Mouse (Mus musculus) embryonic facial prominence, embryonic 10.5 days (tissue): ENCODE measurements at regions not wholly inside any gene's neighbourhood (a gene's known extent, or its start where the extent isn't known, plus 50 kb on each side); places are given as distances from the start of the nearest gene placed in this dataset.
A peak's percentile ranks its signal among the peaks of the same experiment; 100 is the strongest.

Experiments
- DNase-seq: peaks from one replicate; pipeline ENCODE4 v3.0.0-alpha.2; 2017; ENCODE audit warnings: low spot score
- H3K27ac ChIP-seq: fragments of 300-500 bp; sonication (generic); replicated peaks from 2 replicates; pipeline ENCODE4 v1.5.1; 2016; ENCODE audit warnings: mild to moderate bottlenecking
- H3K27me3 ChIP-seq: fragments of 300-500 bp; sonication (generic); replicated peaks from 2 replicates; pipeline ENCODE4 v1.6.1; 2016; ENCODE audit warnings: low read depth, mild to moderate bottlenecking; ENCODE audit not compliant: poor library complexity, severe bottlenecking
- H3K36me3 ChIP-seq: fragments of 300-500 bp; sonication (generic); replicated peaks from 2 replicates; pipeline ENCODE4 v1.6.1; 2016; ENCODE audit warnings: mild to moderate bottlenecking, moderate library complexity
- H3K4me1 ChIP-seq: fragments of 300-500 bp; sonication (generic); 2 replicates; pipeline ENCODE4 v1.6.1; 2016
- H3K4me3 ChIP-seq: fragments of 300-500 bp; sonication (generic); 2 replicates; pipeline ENCODE4 v1.5.1; 2016; ENCODE audit warnings: mild to moderate bottlenecking, moderate library complexity
- H3K9me3 ChIP-seq: fragments of 300-500 bp; sonication (generic); 2 replicates; pipeline ENCODE4 v1.6.1; 2016; ENCODE audit warnings: mild to moderate bottlenecking
- WGBS: fragments of 180-500 bp; shearing (Covaris S2); methylation state at CpG from one replicate; pipeline ENCODE4 v1.1.7; 2016; 5-methylcytosine and 5-hydroxymethylcytosine counted together

DNA sequence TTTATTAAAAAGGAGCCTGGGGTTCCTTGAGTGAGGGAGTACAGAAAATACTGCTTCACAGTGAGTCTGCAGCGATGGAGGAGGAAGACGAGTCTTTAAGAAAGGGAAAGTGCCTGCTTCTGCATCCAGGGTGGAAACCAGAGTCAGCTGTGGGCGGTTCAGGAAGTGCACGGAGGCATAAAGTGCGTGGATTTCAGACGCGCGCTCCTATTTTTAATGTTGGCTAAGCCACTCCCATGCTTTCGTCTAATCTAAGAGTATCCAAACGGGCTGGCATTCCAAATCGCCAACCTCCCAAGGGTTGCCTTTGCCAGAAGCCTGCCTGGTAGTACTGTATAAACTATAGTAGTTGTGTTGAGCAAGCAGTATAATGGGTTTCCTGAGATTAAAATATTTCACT is 50.4 kb upstream of the Nap1l1 start:
- Histone ChIP-seq H3K9me3 (no peaks in the 10 kb centered on the region), H3K27ac (peak overlapping the region; percentile 60), H3K4me1 (peaks cover 36% of the 10 kb centered on the region), H3K27me3 (no peaks in the 10 kb centered on the region), H3K4me3 (peak overlapping the region; percentile 35), H3K36me3 (no peaks in the 10 kb centered on the region)
- WGBS, result 48% methylated on average over 11 of the region's 11 CpGs
- peak; percentile 15 for DNase-seq
